Mouse (Mus musculus) urinary bladder, postnatal 36 days (tissue): ENCODE data around the gene Atp2b2.

Experiments used
- DNase-seq, 2 experiments: peaks; one replicate each; pipeline ENCODE4 v3.0.0; 2022; ENCODE audit warnings: low spot score in 2 of 2, mixed read lengths in 1 of 2

The Atp2b2 gene

DNA sequence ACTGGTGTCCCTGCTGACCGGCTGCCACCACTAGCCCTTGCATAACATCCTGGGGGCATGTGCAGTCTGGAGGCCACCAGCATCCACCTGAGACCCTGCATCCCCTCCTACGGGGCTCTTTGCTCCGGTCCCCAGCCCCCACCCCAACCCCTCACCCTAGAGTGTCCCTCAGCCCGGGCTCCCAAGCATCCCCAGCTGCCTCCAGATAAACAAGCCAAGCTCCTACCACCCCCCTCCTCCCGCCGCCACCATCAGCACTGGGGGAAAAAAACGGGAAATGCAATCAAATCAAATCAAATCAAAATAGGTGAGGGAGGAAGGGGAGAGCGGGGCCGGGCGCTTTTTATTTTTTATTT lies 151.6 kb downstream of the Atp2b2 start:
- no peak for DNase-seq

DNA sequence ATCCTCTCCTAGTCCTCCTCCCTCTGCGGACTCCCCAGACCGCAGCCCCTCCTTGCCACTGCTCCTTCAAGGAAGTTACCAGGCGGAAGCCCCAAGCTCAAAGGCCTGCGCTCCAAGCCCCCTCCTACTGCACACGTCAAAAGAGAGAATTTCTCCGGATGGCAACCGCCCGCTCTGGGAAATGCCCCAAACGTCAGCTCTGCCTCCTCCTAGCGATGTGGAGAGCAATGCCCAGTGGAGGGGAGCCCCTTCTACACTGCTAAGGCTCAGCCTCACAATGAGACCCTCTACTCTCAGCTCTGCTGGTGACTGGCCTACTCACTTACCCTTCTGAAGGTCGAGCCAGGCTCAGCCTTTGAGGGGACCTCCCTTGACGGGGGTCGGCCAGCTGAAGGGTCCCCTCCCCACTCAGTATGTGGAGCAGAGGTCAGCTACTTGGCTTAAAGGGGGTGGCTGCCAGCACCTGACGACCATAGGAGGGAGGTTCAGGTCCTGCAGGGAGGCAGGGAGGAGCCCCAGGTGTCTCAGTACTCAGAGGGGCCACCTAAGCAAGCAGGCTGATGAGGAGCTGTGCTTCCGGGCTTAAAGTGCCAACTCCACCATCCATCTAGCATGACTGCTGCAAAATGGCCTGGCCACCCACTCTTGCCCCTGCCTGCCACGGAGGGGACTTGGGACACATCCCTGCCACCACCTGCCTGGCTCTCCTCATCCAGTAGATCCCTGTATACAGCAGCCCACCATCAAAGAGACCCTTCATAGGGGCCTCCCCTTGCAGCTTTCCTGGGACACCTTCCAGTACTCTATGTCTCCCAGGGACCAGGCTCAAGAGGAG lies 152.2 kb downstream of the Atp2b2 start:
- DNase-seq = no peak

DNA sequence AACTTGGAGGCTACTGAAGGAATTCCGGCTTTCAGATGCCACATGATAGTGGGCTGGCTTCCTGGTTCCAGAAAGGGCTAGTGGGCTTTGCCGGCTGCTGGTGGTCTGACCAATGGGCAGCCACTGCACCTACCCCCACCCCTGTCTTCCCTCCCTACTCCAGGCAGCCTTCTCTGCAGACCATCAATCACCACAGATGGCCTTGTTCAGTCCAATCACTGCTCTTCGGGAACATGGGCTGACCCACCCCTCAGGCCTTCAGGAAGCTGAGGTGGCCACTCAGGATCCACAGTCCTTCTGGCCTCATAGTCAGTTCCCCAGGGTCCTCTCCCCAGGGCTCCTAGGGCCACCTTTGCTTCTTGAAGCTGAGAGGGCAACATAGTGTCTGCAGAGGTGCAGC lies 153.2 kb downstream of the Atp2b2 start:
- no peak for DNase-seq

DNA sequence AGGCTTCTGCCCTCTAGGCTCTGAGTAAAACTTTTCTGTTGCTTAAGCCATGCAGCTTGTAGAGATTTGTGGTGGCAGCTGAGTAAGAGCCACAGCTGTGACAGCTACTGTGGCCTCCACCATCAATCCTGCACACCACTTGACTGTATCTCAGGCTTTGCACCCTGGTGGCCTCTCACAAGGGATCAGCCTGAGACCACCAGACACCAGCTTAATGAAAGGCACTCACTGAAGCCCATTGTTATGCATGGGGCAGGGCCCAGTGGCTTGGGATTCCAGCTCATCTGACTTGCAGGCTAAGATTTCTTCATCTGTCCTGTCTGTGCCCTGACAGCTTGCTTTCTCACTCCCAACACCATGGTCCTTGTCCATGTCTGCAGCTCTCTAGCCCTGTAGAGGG lies 155.5 kb downstream of the Atp2b2 start:
- no peak for DNase-seq

DNA sequence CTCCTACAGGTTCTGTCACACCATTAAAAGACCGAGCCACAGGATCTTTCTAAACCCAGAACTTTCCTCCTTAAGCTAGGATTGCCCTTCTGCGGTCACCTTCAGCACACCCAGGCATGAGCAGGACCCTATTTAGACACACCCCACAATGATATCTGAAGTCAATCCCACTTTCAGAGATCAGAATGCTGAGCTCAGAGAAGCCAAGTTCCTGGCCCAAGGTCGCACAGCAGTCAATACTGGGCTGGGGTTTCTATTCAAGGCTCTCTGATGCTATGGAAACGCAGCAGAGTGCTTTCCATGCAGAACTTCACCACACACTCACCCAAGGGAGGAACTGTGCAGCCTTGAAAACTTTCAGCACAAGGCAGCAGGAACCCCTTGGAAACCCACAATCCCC lies 157.6 kb downstream of the Atp2b2 start:
- DNase-seq = no peak

DNA sequence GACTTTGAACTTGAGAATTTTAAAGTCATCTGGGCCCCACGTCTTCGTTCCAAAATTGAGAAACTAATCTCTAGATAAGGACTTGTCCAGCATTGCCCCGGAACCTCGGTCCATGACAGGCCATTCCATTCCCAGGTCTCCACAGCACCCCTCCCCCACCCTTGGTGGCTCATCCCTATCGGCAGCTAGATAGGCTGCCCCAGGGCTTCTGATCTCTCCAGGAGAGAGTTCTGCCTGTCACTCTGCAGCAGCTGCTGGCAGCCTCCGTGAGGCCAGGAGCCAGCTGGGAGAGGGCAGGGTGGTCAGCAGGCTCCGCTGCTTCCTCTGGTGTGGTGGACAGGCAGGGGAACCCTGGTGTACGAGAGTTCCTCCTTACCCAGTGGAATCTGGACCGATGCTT lies 159.2 kb downstream of the Atp2b2 start:
- no peak for DNase-seq

DNA sequence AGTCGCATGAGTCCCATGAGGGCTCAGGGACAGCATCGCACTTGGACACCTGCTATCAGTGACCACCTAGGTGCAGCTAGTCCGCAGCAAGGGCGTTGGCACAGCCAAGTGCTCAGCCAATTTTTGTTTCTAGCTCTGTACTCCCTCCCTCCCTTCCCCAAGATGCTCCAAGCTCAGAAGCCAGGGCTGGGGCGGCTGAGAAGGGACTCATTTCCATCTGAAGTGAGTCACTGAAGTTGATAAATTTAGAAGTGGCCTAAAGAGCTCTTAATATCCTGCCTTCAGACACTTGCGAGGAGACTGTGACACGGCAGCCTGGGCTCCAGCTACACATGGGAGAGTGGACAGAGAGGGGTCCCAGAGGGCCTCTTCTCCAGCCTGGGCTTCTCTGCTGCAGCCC lies 160.0 kb downstream of the Atp2b2 start:
- no peak for DNase-seq

DNA sequence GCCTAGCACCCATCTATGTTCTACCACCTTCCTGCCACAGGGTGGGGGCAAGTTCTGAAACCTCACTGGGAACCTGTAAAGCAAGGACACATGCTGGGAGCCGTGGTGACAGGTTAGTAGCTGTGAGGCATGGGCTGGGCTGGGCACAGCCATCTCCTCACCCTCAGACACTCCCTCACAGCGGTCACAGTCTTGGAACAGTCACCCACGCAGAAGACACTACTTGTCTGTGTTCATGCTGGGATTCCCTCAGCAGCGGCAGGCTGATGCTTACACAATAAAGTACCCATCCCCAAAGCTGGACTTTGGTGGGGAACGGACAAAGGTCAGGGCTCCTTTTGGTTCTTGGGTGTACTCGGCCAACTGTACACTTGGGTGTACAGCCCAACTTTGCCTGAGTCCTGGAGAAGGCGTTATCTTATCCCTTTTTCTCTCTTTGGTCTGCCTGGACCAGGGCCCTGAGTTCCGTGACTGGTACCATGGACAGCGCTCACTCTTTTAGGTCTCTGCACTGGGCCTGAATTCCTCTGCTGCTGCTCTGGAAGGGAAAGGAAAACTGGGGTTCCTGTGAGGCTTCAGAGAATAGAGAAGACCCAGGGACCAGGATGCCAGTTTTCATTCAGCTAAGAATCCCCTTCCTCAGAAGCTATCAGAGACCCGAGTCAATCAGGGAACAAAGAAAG lies 160.7 kb downstream of the Atp2b2 start:
- no peak for DNase-seq

DNA sequence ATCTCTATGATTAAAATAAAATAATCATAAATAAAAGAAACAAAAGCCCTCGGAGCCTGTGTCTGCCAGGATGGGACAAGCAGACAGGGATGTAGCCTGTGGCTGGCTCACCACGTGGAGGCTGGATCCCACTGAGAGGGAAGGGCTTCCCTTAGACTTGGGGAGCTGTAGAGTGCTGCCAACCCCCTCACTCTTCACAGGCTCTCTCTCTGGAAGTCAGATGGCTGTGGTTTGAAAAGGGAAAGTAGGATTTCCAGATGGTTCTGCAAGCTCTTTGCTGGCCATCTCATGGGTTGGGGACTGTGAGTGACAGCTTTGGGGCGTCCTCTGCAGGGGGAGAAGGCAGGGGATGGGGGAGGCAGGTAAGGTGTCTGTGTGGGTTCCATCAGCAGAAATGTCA lies 163.0 kb downstream of the Atp2b2 start:
- no peak for DNase-seq

DNA sequence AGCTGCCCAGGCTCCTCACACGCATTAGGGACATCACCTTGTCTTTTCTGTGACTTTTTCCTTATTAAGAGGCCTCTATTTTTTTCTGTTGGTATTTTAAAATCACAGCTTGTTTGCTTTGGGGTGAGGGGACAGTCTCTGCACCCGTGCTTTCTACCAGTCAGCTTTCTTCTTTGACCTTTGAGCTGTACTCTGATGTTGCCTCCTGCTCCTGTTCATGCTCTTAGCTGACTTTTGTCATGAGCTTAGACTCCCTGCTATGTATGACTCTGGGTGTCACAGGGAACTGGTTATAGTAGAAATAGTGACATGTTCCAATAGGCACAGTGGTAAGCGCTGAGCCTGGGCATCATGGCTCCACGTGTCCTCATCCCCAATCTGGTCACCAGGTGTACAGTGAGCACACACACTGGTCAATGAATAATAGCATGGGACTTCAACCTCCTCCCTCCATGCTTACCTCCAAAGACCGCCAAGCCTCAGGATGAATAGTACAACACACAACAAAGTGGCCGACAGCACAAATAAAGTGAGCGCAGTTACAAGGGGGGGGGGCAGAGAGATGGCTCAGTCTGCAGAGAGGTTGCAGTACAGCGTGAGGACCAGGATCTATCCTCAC lies 163.8 kb downstream of the Atp2b2 start:
- DNase-seq = no peak

DNA sequence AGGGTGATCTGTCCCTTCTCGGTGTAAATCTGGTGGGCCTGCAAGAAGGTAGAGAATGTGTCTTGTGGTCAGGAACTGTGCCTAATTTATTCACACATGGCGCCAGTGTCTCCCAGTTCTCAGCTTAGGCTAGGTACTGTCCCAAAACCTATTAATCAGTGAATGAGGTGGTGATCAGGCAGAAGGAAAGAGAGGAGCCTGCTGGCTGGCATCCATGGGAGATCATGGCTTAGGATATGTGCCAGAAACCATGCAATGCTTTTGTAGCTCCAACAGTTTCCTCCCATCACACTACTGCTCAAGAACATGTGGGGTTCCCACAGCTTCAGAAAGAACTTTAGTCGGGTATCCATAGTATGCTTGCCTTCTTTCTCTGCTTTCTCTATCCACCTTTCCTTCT lies 165.8 kb downstream of the Atp2b2 start:
- DNase-seq = no peak

DNA sequence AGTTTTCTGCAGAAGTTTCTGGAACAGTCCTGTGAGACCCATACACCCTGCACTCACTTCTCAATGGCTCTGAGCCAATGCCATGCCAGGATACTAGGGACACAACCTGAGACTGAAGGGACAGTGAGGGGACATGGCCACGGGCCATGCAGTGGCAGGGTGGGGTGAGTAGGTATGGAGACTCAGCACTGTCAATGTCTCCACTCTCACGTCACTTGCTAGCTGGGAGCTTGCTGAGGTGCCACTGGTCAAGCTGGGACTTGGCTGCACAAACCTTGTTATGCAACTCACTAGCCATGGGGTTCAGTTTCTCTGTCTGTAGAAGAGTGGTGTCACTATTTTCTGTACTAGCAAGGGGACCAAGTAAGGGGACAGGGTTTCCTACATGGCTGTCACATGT lies 167.2 kb downstream of the Atp2b2 start:
- no peak for DNase-seq

DNA sequence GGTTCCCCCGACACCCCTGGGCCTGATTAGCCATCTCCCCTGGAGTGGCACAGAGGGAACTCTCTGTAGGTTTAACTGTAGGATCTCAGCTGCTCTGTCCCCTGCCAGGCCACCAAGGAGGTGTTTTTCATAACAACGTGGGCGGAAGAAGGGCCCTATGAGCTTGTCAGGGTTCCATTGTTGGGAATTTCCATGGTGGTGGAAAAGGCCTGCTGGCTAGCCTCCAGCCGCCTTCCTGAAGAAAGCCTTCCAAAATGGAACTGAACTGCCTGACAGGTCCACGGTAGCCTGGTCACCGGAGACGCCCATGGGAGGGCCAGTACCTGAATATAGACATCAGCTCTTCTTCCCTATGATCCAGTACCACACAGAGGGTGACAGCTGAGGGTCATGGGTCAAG lies 169.8 kb downstream of the Atp2b2 start:
- no peak for DNase-seq

DNA sequence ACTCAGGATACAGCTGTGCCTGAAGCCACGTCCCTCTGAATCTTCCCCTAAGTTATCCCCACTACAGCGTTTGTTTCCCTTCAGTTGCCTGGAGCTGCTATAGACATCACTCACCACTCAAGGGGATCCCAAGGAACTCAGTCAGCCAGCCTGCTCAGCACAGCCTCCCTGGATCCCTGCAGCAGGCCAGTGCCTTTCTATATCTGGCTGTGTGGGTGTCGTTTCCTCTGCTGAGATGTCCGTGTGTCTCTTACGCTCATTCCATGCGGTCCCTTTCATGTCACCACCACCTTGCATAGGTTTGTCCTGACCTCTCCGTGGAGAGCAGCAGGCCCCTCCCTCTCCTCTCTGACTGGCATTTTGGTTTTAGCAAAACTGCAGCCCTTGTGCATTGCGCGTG lies 171.6 kb downstream of the Atp2b2 start:
- no peak for DNase-seq

DNA sequence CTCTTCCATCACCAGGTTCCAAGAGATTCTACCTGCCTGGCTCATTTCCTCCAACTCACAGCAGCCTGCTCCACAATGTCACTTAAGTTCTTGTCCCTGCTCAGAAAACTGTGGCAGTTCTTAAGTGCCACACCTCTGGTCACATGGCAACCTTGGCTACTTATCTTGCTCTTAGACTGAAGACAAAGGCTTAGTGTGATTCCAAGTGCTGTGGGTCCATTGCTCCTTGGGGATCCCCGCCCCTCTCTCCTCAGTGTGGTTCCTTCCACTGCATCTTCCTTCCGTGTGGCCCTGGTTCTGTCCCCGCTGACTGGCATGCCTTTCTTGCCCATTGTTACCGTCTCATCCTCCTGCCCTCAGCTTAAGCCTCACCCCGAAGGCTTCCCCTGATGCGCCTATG lies 173.9 kb downstream of the Atp2b2 start:
- DNase-seq = no peak

DNA sequence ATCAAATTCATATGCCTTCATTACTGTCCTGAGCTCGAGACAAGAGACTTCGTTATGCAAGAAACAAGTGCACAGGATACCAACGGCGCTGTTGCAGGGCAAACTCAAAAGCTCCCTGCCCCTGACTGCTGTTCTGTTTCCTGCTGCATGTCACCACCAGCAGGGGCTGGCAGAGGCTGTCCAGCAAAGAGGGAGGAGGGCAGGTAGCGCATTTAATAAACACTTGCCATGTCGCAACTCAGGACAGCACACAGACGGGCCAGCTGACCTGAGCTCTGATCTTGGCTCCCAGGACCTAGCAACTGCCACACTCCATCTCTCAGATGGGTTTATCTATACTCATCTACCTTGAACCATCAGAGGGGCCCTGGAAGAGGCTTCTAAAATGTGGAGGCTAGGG lies 176.7 kb downstream of the Atp2b2 start:
- DNase-seq = no peak

DNA sequence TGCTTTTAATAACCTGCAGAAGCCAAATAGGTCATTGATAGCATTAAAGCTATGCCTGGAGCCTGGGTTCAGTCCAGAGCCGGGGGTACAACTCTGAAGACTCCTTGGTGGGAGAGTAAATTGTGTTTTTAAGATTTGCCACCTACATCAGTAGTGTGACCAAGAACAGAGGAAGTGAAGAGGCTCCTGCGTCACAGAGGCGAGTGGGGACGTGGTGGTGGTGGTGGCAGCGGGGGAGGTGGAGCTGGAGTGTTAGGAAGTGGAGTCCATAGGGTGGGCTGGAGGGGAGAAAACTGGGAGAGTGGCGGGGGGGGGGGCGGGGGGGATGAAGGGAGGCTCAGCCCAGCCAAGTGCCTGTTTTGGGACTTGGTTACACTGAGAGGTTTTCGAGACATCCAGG lies 177.6 kb downstream of the Atp2b2 start:
- no peak for DNase-seq

DNA sequence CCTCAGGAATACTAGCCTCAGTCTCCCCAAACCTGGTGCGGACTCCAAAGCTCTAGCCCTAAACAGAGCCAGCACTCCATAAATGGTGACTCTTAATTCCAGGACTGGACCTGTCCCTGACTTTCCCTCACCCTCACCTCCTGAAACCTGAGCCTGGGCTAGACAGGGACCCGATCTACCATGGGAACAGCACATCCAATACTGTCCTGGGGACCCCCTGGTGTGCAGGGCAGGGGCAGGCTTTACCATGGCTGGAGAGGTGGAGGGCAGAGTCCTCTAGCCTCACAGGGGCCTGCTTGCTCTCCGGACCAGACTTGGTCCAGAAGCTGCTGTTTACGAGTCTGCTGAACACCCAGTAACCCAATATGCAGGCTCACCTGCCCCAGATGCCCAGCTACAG lies 179.5 kb downstream of the Atp2b2 start:
- no peak for DNase-seq

DNA sequence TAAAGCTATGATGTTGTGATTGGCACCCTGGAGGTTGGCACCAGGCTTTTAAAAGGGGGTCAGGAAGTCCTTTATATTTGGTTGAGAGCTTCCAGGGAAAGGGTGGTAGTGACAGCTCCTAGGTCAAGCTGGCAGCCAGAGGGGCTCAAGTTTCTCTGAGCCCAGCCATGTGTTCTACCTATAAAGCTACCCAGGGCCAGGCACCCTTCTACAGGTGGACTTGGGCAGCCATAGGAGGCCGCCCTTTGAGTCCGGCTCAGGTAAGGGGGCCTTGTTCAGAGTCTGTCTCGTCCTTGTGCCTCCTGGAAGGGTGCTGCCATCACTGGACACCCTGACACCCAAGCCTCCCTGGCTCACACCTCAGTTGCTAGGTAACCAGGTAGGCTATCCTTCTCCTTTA lies 180.5 kb downstream of the Atp2b2 start:
- DNase-seq = no peak

DNA sequence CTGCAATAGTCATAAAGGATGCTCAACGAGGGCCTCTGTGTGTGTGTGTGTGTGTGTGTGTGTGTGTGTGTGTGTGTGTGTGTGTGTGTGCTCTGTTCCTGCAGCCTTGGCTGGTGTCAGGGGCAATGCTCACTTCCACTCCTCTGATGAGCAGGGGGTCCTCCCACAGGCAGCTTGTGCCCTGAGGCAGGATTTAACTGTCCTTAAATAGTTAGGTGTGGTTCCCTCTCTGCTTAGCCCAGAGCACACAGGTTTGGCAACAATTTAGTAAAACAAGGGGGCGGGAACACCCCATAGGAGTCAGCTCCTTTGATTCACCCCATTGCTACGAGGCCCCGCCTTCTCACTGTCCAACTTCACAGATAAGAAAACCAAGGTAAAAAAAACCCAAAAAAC lies 181.0 kb downstream of the Atp2b2 start:
- DNase-seq = no peak

DNA sequence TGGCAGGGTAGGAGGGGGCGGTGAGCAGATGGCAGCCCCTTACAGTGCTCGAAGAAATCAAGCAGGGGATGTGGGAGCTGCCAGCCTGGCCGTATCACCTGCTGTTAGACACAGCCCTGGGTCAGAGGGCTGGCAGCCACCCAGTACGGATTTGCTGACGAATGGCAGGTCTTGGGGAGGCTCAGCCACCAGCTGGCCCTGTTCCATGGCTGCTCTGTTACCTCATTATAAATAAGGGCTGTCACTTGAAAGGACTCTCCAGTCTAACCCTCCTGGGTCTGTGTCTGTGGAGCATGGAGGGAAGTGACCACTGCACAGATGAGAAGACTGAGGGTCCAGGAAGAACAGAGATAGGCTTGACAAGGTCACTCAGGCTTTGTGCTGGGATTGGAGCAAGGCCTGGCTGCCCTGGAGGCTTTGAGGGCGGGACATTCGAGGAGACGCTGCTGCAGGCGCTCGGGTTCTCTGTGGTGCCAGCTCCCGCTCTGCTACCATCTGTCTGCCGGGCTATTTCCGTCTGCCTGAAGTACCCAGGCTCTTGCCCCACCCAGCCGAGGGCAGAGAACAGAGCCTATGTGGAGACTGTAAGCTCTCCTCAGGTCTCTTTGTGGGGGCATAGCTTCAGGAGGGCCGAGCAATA lies 181.6 kb downstream of the Atp2b2 start:
- DNase-seq = no peak

DNA sequence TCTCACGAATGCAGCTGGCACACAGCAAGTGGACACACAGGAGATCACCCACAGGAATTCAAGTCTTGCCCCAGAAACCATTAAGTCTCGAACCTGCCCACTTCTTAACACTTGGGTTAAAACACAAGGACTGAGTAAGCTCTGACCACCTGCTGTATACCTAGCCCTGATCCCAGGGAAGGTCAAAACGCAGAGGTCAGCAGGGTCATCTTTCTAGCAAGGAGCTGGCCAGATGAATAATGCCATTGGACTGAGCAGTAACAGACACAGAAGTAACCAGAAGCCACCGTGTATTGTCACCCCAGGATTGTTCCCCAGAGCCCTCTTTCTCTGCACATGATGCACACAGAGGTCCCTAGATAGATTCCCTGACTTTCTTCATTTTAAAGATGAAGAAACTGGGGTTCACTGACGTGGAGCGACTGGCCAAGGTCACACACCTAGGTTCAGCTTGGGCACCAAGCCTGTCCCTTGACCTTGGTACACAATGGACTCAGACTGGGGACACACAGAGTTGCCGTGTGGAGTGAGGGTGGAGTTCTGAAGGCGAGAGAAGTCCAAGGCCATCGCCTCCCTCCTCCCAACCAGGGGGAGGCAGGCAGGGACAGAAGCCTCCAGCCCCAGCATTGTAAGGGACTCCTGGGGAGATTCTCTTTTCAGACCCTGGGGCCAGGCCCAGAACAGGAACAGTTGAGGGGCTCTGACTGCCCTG lies 182.2 kb downstream of the Atp2b2 start:
- DNase-seq = no peak
